Mouse (Mus musculus) kidney, postnatal 14 days (tissue): Measurements from ENCODE around the gene Lrrc3c.

Source experiments
- DNase-seq: peaks from one replicate; pipeline ENCODE4 v3.0.0; 2022; ENCODE audit warnings: mixed read lengths

The Lrrc3c gene

GRCm38 (mm10) chr11:98630646-98631045 is 32.6 kb downstream of the Lrrc3c start:
- no peak for DNase-seq

- peak; percentile 12 for DNase-seq
These were observed 37.4 kb downstream of the Lrrc3c start for GRCm38 (mm10) chr11:98635312-98635970.

DNA sequence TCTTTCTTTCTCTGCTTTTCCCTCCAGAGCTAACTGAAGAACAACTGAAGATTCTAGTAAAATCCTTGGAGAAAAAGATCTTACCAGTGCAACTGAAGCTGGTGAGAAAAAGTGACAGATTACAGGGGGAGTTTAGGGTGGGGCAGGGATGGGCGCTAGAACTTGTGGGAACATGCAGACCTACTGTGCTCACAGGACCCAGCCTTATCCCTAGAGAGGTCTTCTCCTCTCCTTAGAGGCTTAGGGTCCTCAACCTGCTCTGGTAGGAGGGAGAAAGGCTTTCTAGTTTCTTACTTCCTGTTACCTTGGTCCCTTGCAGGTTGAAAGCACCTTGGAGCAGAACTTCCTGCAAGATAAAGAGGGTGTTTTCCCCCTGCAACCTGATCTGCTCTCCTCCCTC is 39.4 kb downstream of the Lrrc3c start:
- DNase-seq, result no peak

GRCm38 (mm10) chr11:98640091-98640490 is 42.0 kb downstream of the Lrrc3c start:
- DNase-seq, result no peak

DNA sequence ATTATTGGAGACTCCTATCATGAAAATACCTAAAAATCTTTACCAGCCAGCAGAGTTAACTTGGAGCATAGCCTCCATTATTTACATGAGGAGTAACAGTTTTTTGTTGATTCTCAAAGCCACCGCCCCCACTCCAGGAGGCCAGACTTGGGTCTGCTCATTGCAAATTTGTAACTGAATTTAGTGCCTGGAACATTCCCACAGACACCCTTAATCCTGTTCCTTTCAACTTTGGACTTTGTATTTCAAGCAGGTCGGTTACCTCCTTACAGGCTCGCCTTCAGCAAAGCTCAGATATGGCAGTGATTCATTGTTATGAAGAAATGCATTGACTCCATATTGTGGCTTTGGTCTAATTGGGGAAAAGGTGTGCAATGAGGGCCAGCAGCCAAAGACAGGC is 46.7 kb downstream of the Lrrc3c start:
- peak; percentile 12 for DNase-seq

DNA sequence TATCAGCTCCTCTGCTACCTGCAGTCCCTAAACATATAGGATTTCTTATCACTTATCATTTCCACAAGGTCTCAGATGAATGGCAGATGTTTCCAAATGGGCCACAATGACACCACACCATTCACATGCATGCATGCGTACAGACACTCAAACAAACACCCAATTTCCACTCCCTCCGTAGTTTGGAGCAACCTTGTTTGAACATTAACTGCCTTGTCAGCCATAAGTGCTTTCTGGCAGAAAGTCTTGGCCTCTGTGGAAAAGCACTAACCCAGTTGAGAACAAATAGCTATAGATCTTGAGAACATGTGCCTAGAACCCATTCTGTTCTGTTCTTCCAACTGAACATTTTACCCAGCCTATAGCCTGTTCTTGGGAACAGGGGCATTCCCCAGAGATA is 47.9 kb downstream of the Lrrc3c start:
- peak; percentile 30 for DNase-seq

DNA sequence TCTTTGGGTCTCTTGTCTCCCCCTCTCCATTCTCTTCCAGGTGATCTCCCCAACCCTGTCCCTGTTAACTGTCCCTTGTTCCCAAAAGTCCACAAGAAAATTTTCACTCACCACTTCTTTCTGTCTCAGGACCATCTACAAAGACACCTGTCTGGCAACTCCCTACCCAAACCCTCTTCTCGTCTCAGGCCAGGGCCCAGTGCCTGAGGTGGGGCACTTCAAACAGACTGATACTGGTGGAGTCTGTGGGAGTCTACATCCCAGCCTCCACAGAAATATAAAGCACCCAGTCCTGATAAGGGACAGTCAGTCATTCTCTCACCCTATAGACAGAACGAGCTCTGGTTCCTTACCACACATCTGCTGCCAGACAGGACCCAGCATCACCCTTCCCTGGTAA is 48.4 kb downstream of the Lrrc3c start, which contains the start of gene Gsdma2:
TSS of gene Gsdma2 (plus strand) at position 301 of the 400 bp plus-strand sequence.
- DNase-seq, result no peak
